Mouse (Mus musculus): ENCODE measurements around the gene Pde4c.

Gene Pde4c

GRCm38 (mm10) chr8:70723486-70724210 is at the start of gene Pde4c:
Gene Pde4c (plus strand): TSS chr8:70723720.
- no peak for DNase-seq (ENCODE audit: low spot score in 2 of 2)

GRCm38 (mm10) chr8:70674109-70674508 is 49.4 kb upstream of the Pde4c start:
- no peak for DNase-seq (ENCODE audit: low spot score in 2 of 2)

GRCm38 (mm10) chr8:70674716-70675115 is 48.8 kb upstream of the Pde4c start:
- no peak for DNase-seq (ENCODE audit: low spot score in 2 of 2)

- DNase-seq (ENCODE audit: low spot score in 2 of 2): no peak
Observed at GRCm38 (mm10) chr8:70675336-70675735, 48.2 kb upstream of the Pde4c start.

- no peak for DNase-seq (ENCODE audit: low spot score in 2 of 2)
Observed at GRCm38 (mm10) chr8:70677451-70678080, 46.0 kb upstream of the Pde4c start.

GRCm38 (mm10) chr8:70678679-70679078 is 44.8 kb upstream of the Pde4c start:
- no peak for DNase-seq (ENCODE audit: low spot score in 2 of 2)

- no peak for DNase-seq (ENCODE audit: low spot score in 2 of 2)
Observed at GRCm38 (mm10) chr8:70679404-70679803, 44.1 kb upstream of the Pde4c start.

- DNase-seq (ENCODE audit: low spot score in 2 of 2): no peak
Observed at GRCm38 (mm10) chr8:70680039-70680438, 43.5 kb upstream of the Pde4c start.

GRCm38 (mm10) chr8:70681410-70681809 is 42.1 kb upstream of the Pde4c start:
- DNase-seq (ENCODE audit: low spot score in 2 of 2): no peak

GRCm38 (mm10) chr8:70682193-70682592 is 41.3 kb upstream of the Pde4c start:
- peak in 1 of 2 experiments; percentile 72 for DNase-seq (ENCODE audit: low spot score in 2 of 2)

- DNase-seq (ENCODE audit: low spot score in 2 of 2): no peak
Observed at GRCm38 (mm10) chr8:70682692-70683091, 40.8 kb upstream of the Pde4c start.

GRCm38 (mm10) chr8:70684291-70684690 is 39.2 kb upstream of the Pde4c start:
- DNase-seq (ENCODE audit: low spot score in 2 of 2): peak; percentile 84 to 91

GRCm38 (mm10) chr8:70687576-70687975 is 35.9 kb upstream of the Pde4c start:
- DNase-seq (ENCODE audit: low spot score in 2 of 2): no peak

GRCm38 (mm10) chr8:70688136-70688535 is 35.4 kb upstream of the Pde4c start:
- DNase-seq (ENCODE audit: low spot score in 2 of 2): no peak

- DNase-seq (ENCODE audit: low spot score in 2 of 2): no peak
Observed at GRCm38 (mm10) chr8:70689892-70690390, 33.6 kb upstream of the Pde4c start.

GRCm38 (mm10) chr8:70691230-70691629 is 32.3 kb upstream of the Pde4c start:
- DNase-seq (ENCODE audit: low spot score in 2 of 2): no peak

GRCm38 (mm10) chr8:70691727-70692231 is 31.7 kb upstream of the Pde4c start:
- no peak for DNase-seq (ENCODE audit: low spot score in 2 of 2)

- DNase-seq (ENCODE audit: low spot score in 2 of 2): no peak
Observed at GRCm38 (mm10) chr8:70693636-70694035, 29.9 kb upstream of the Pde4c start.

GRCm38 (mm10) chr8:70695318-70696018 is 28.1 kb upstream of the Pde4c start:
- no peak for DNase-seq (ENCODE audit: low spot score in 2 of 2)

GRCm38 (mm10) chr8:70696019-70696885 is 27.3 kb upstream of the Pde4c start:
- DNase-seq (ENCODE audit: low spot score in 2 of 2): no peak

- DNase-seq (ENCODE audit: low spot score in 2 of 2): no peak
Observed at GRCm38 (mm10) chr8:70696946-70697345, 26.6 kb upstream of the Pde4c start.

All from left cerebral cortex, adult 9 months (tissue).